Mouse (Mus musculus): ENCODE measurements around the gene Rrp9.
"Not testable (repeated sequence)": the region's sequence is repeated elsewhere in the genome, so short reads cannot be mapped to it uniquely, and the experiment has no call there.

Gene Rrp9

DNA sequence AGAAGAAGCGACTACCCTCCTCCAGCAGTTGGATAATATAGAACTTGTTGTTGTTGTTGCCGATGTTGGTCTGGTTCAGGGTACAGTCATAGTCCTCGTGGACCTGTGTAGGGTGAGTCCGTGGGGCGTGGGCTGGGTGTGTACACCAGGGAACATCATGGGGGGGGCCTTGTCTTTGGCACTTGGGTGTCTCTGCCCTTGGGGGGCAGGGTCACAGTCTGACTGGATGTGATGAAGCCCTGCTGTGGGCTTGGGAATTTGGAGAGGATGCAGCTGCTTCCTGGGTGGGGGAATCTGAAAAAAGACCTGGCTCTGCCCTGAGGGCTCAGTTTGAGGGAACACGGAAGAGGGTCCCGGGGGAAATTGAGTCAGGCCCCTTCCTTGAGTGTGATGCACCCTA is 717 bp upstream of the Rrp9 start:
- peak; percentile 33 to 43 for DNase-seq

DNA sequence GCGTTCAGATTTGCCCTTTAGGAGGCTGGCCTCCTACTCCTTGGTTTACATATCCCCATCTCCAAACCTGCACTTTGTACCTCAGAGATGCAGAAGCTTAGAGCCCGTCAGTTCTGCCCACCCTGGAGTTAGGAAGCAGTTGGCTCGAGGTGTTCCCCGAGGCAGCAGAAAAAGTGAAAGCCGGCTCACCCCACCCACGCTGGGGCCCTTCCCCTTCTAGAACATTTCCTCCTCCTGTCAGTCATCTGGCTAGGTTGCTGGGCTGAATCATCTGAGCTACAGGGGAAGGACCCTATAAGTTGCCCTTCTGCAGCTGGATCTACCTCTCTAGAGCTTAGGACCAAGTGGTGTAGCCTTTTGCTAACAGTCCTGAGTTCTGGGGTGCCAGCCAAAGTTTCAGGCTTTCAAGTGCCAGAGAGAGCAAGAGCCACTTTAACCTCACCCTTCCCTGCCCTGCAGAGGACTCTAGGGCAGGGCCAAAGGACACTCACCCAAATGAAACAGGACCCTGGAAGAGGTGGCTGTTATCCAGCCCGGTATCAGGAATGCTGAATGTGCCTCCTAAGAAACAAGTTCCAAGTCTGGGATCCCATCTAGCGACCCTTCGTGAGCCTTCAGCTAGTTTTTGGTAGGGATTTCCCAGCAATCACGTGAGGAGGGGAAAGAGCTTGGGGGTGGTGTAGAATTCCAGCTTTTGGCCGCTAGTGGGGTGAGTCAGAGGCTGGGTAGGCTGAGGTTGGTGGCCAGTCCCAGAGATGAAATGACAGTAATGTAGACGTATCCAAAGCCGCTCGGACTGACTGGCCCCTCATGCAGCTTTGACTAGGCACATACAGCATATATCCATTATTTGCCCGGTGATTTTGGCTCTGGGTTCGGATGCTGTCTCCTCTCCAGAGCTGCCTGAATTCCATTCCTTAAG is 500 bp downstream of the Rrp9 start:
- no peak for DNase-seq

DNA sequence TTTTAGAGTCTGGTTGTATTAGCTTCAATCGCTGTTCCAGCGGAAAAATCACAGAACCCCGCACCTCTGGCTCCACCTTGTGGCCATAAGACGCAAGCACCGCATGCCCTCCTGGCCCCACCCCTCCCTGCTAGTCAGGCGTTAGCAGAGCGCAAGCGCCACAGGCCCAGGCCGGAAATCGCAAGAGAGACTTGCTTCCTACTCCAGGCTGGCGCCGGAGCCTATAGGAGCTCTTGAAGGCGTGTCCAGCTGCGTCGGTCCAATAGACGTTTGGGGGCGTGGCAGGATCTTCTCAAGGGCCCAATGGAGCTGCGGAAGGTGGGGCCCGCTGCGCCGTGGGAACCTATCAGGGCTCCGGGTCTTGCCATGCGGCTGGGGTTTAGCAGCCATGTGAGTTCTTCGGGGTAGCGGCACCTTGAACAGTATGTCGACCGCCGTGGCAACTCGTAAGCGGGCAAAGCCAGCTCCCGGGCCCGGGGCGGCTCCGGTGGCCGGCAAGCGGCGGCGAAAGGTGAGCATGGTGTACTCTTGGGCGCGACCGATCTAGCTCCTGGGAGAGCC is 1.2 kb downstream of the Rrp9 start, which contains the start of gene Parp3:
TSS of gene Parp3 (minus strand) at position 26 of the 561 bp plus-strand sequence.
- peak; percentile 98 to 100 for DNase-seq

DNA sequence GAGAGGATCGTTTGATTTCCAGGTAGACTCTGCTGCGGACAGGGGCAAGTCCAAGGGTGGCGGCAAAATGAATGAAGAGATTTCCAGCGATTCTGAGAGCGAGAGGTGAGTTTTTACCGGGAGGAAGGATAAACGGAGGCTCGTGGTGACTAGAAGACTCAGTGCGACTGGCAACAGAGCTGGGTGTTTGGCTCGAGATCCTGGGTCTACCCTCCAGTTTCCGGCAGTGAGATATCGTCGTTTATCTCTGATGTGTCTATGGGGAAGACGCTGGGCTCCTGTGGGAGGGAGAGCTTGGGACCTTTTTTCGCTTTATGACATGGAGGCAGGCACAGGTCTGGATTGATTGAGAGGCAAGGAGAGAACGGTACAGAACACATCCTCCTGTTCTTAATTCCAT is 1.9 kb downstream of the Rrp9 start:
- peak in 1 of 2 experiments; percentile 17 for DNase-seq

DNA sequence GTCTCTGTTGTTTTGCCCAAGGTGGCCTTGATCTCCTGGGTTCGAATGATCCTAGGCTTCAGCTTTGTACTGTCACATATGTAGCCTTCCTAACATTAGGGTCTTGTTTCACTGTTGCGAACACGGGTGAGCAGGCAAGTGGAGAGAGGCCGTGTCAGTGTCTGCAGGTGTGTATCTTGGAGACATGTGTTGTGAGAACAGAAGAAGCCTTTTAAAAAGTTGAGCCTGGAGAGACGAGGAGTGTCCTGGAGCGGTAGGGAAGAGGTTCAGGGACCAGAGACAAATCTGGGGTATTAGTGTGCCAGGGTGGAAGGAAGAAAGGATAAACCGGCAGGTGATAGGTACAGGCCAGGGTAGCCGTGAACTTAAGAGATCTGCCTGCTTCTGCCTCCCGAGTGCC is 2.3 kb downstream of the Rrp9 start:
- DNase-seq = peak in 1 of 2 experiments; percentile 2

DNA sequence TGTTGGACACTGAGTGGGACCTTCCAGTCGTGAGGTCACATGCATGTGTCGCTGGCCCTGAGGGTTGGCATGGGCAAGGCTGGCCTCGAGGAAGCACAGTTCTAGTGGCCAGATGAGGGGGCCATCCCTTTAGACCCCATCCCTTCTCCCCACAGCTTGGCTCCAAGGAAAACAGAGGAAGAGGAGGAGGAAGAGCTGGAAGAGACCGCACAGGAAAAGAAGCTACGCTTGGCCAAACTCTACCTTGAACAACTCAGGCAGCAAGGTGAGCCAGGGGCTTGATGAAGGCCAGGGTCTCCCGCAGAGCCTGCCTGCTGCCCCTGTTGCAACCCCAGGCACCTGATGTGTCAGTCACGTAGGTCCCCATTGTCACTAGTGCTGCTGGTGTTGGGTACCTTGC is 4.8 kb downstream of the Rrp9 start:
- no peak for DNase-seq

DNA sequence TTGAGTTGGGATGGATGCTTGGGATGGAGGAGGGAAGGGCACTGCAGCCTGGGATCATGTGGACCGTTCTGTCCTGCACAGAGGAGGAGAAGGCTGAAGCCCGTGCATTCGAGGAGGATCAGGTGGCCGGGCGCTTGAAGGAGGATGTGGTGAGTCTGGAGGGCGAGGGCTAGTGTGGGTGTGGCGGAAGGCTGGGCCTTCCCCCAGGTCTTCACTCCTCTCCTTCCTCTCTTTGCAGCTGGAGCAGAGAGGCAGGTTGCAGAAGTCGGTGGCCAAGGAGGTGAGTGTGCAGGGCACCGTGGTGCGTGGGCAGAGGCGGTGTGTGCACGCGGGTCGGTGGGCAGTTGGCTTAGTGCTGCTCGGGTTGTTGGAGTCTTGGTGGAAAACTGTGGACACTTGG is 5.3 kb downstream of the Rrp9 start:
- no peak for DNase-seq

DNA sequence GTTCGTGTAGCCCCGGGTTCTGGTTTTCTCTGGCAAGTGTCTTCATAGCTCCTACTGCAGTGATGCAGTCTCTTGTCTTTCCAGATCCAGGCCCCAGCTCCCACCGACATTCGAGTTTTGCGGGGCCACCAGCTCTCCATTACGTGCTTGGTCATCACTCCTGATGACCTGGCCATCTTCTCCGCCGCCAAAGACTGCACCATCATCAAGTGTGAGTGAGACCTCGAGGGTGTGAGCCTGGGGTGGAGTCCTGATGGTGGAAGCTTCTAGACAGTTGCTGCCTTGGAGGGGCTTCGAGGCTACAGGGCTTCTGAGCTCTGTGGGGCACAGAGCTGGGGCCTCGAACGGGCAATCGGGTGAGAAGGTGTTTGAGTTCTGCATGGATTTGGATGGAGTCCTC is 5.9 kb downstream of the Rrp9 start:
- no peak for DNase-seq

DNA sequence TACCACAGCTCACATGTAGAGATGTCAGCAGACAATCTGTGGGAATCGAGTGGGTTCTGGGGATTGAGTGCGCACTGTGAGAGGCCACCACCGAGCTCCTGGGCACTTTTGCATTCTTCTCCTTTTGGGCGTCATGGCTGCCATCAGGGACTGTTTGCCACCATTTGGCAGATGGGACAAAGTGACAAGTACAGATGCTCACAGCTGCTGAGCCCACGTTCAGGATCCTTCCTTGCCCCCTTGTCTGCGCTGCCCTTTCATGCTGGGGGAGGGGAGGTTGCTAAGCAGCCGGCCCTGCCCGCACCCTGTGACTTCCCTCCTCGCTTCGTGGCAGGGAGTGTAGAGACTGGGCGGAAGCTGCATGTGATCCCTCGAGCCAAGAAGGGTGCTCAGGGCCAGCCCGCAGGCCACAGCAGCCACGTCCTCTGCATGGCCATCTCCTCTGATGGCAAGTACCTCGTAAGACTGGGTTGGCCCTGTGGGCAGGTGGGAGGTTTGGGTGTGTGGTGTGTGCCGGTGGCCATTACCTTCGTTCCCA is 6.9 kb downstream of the Rrp9 start:
- no peak for DNase-seq

DNA sequence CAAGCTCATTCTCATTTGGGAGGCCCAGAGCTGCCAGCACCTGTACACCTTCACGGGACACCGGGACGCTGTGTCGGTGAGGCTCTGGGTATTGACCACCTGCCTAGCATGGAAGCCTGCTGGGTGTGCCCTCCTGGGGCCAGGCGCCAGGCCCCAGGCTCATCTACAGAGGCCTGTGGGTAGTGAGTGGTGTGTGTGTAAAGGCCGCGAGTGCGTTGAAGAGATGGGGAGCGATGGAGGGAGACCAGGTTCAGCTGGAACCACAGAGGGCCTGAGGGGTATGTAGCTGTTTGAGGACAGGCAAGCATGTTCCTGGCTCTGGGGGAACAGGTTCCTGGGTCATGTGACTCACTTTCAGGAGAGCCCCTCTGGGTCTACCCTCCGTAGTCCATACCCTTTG is 7.4 kb downstream of the Rrp9 start:
- DNase-seq = no peak

DNA sequence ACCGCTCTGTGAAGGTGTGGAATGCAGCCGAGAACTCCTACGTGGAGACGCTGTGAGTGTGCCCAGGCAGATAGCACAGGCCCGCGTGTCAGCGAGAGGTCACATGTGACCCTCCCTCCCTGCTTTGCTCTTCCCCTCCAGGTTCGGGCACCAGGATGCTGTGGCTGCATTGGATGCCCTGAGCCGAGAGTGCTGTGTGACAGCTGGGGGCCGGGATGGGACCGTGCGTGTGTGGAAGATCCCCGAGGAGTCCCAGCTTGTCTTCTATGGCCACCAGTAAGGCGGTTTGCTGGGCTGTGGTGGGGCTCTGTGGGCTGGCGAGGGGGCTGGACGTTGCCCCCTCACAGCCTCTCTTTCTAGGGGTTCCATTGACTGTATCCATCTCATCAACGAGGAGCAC is 7.8 kb downstream of the Rrp9 start:
- DNase-seq = no peak

DNA sequence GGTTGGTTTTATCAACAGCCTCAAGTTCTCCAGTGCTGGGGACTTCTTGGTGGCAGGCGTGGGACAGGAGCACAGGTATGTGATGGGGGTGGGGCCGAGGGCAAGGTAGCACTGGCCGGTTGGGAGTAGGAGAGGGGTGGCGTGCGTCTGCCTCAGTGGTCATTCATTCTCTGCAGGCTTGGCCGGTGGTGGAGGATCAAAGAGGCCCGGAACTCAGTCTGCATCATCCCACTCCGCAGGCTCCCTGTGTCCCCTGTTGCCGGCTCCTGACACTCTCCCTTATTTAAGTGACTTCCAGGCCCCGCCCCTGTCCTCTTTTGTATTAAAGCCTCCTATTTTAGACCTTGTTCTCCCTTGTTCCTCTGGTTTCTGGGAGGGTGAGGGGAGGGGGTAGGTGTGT is 9.3 kb downstream of the Rrp9 start:
- DNase-seq = no peak

DNA sequence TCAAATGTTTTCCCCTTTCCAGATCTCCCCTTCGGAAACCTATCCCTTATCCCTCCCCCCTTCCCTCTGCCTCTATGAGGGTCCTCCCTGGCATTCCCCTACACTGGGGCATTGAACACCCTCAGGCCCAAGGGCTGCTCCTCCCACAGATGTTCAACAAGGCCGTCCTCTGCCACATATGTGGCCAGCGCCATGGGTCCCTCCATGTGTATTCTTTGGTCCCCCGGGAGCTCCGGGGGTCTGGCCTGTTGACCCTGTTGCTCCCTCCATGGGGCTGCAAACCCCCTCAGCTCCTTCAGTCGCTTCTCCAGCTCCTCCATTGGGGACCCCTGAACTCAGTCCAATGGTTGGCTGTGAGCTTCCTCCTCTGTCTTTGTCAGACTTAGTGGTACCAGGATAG is 11.8 kb downstream of the Rrp9 start:
- not testable (repeated sequence) for DNase-seq

DNA sequence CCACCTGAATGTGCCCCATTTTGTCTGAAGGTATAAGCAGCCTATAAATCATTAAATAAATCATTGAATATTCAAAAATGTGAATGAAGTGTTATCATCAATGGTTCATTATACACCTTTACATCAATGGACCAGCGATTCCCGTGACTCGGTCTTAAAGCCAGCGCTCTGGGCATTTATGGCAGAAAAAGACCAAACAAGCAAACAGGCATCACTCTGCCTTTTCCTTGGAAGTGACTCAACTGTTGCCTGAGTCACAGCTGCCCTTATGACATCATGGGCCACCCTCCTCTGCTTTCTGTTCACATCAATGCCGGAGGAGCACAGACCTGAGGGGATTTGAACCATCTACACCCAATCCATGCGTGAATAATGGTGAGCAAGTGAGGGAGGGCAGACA is 23.9 kb downstream of the Rrp9 start, which contains the start of gene Iqcf1:
TSS of gene Iqcf1 (plus strand) at position 301 of the 400 bp plus-strand sequence.
- DNase-seq = no peak

DNA sequence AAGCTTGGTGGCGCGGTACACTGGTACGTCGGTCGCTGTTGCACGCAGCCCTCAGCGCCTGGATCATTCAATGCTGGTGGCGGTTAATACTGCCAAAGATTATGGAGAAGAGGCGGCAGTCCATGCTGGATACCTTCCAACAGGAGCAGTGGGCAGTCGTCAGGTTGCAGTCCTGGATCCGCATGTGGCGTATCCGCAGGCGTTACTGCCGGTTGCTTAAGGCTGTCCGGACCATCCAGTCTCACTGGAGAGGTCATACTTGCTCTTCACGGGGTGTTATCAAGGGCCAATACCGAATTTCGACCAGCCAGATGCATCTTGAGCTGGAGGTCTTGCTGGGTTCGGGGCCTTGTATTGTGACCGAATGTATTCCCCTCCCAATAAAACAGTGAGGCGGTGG is 26.1 kb downstream of the Rrp9 start:
- DNase-seq = no peak

DNA sequence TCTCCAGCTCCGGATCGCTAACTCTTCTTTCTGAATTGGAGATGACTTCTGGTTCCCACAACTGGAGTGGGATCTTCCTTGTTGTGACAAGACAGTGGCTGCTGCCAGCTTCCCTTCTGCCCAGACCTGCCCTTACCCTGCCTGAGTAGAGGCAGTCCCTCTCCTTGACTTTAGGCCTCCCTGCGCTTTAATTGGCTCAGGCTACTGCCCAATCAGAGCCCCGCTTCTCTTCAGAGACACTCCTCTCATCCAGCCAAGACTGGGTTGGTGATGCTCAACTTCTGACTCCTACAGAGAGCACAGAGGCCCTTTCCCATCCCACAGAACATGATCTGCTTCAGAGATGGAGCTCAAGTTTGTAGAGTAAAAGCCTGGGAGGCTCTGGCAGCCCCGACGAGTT is 28.5 kb downstream of the Rrp9 start:
- DNase-seq = no peak

DNA sequence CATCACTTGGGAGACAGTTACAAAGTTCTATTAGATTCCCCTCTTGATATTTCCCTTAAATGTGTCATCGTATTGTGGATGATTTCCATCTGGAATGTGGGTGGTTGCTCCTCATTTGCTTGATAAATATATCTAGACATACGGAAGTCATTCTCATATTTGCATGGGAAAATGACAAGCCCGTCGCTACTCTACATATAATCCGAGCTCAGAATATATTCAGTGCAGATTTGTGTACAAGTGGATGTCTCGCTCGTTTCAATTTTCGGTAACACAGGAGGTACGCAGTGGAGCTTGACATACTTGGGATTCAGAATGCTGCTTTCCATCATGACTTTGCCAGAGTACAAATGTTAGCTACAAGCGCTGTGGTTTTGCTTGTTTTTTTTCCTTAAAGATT is 33.6 kb downstream of the Rrp9 start:
- no peak for DNase-seq

DNA sequence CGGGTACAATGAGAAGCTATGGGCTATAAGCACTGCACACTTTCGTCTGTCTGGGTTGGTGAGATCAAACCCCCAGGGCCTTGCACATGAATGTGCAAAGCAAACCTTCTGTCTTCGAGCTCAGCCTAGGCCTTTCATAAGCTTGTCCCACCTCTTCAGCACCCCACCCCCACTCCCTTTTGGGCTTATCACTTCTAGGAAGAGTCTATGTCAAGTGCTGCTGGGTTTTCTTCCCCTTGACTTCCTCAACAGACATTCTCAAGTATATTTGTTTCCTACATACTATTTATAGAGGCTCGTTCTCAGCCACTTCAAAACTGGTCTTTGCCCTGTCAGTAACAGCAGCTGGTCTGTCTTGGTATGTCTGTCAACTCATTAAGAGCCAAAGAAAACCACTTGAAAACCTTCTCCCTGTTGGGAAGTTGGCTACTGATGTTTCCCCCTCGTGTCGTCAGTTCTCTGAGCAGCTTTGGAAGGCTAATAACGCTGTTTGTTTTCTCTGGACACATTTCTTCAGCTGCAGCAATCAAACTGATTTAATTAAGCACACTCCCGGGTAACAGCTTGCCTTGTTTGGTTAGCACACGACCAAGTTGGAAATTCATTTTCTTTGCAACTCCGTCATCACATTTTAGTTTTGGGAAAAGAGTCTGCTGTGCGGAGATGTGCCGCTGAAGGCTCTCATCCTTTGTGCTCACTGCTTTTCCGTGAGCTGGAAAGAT is 37.1 kb downstream of the Rrp9 start:
- DNase-seq = no peak

DNA sequence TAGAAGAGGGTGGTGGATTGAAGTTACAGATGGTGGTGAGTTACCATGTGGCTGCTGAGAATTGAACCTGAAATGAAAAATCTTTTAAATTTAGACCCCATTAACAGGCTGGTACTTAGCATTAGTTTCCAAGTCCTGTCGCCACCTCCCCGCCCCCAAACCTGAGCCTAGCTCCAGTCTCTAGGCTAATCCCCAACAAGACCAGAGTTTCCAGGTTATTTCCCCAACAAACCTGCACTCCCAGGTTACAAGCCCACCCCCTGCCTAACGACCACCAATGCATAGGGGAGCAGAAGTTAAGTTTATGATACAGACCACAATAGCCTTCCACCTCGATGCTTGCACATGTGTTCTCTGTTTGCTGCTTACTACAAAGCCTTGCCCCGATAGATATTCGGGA is 37.8 kb downstream of the Rrp9 start:
- DNase-seq = no peak

DNA sequence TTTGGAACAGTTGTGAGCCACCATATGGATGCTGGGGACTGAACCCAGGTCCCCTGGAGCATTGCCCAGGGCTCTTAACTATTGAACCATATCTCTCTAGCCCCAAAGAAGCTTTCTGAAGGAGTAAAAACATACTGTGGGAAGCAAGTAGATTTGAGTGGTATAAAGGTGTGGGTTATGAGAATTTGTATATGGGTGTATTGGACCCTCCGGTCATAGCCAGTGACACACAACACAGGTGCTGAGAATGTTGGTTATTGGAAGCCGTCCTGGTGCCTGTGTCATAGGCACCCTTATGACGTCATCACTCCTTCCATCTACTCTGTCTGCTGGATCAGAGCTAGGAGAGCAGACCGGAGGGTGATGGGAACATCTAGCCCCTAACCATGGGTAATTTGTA is 38.5 kb downstream of the Rrp9 start, which contains the start of gene Iqcf5:
TSS of gene Iqcf5 (plus strand) at position 301 of the 400 bp plus-strand sequence.
- no peak for DNase-seq

DNA sequence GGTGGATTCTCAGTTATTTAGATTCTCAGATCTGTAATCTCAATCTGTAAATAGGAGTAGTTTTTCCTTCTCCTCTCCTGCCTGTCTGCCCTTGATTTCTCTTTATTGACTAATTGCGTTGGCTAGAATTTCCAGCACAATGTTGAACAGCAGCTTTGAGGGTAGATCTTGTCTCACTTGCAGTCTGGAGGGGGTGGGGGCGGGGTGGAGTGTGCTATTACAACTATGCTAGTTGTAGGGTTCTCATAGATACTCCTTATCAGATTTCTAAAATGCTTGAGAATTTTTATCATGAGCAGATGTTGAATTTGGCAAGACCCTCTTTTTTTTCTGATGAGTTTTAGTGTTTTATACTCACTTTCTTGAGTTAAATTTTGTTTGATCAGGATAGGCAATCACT is 43.7 kb downstream of the Rrp9 start:
- DNase-seq = no peak

DNA sequence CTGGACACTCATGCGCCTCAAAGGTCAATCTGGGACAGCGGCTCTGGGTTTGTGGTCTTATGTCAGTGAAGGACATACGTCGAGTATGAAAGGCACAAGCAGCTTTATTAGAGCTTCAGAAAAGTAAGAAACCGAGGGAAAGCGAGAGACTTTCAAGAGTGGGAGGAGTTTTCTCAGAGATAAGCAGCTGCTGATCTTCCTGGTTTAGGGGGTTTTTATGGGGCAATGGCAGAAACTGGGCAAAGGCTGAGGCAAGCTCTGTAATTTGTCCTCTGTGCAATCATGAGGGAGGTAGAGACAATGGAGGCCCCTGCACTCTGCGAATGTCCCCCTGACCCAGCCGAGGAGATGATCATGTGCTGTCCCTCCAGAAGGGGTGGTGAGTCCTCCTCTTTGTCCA is 44.1 kb downstream of the Rrp9 start:
- no peak for DNase-seq

DNA sequence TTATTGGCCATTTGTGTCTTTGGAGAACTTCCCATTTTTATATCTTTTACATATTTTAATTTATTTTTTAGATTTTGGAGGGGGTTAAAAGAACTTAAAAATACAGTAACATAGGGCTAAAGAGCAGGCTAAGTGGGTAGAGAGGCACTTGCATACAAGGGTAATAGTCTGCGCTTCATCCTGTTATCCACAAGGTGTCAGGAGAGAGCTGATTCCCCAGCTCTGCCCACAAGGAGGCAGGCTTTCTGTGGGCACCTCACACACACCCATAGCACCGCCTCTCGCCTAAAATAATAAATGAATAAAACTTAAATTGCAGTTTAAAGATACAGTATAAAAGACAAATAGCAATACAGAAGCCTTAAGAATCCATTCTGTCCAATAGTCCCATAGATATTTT is 56.1 kb downstream of the Rrp9 start:
- DNase-seq = peak in 1 of 2 experiments; percentile 2
